16 mouse cellular contexts compared by ENCODE assay signal in genomic region chr2:160707673-160708072, GRCm38 (mm10).
"Had no signal": no experiment of that assay in that cellular context is flagged by ENCODE, and none has a peak within 500 bp of the region (broad histone marks: within the 10 kb centered on the region; RNA-seq: fewer than 3 reads in every experiment).

No protein-coding gene starts in this region.

- H3K4me1 ChIP-seq: midbrain, embryonic 10.5 days; midbrain, embryonic 13.5 days; midbrain, embryonic 15.5 days; neural tube, embryonic 12.5 days had no signal

- H3K9ac ChIP-seq: liver, embryonic 14.5 days; lung, embryonic 14.5 days; midbrain, embryonic 13.5 days; midbrain, embryonic 15.5 days; neural tube, embryonic 12.5 days had no signal

- H3K9me3 ChIP-seq: midbrain, embryonic 10.5 days; midbrain, embryonic 13.5 days; midbrain, embryonic 15.5 days; neural tube, embryonic 12.5 days had no signal

- H3K27me3 ChIP-seq: midbrain, embryonic 13.5 days; midbrain, embryonic 15.5 days; neural tube, embryonic 12.5 days had no signal

- DNase-seq: lung, adult 18-20 months; lung, embryonic 14.5 days; lung, postnatal 10 days; lung, postnatal 36 days; right cerebral cortex, postnatal 14 days; right cerebral cortex, postnatal 4 days; spleen, adult 18-20 months; thymus, adult 18-20 months; thymus, postnatal 14 days; thymus, postnatal 36 days had no signal

- ATAC-seq: midbrain, embryonic 13.5 days; midbrain, embryonic 15.5 days had no signal

- H3K4me3 ChIP-seq: midbrain, embryonic 10.5 days; midbrain, embryonic 13.5 days; midbrain, embryonic 15.5 days; neural tube, embryonic 12.5 days had no signal

- H3K4me2 ChIP-seq: lung, embryonic 14.5 days; midbrain, embryonic 13.5 days; midbrain, embryonic 15.5 days; neural tube, embryonic 12.5 days had no signal

- H3K27ac ChIP-seq: liver, embryonic 14.5 days; macrophage; midbrain, embryonic 10.5 days; midbrain, embryonic 13.5 days; midbrain, embryonic 15.5 days; neural tube, embryonic 12.5 days had no signal
